Mouse (Mus musculus) neural tube, embryonic 15.5 days (tissue): Measurements from ENCODE around the gene Dip2c. TPM values are rescaled to one million over a fixed set of nuclear protein-coding genes. Genes with fewer than 3 reads are reported as not detected.

Source experiments
- ATAC-seq: fragments of 200-750 bp; cut with Nextera tagmentation; 2 replicates; pipeline ENCODE4 v1.8.0; 2017; ENCODE audit warnings: mild to moderate bottlenecking, moderate TSS enrichment, moderate library complexity; ENCODE audit not compliant: low FRiP score
- H3K27ac ChIP-seq: fragments of 300-500 bp; sonication (generic); replicated peaks from 2 replicates; pipeline ENCODE4 v1.5.1; 2015; ENCODE audit warnings: mild to moderate bottlenecking, inconsistent platforms
- H3K27me3 ChIP-seq: fragments of 300-500 bp; sonication (generic); replicated peaks from 2 replicates; pipeline ENCODE4 v1.6.1; 2015; ENCODE audit warnings: inconsistent platforms
- H3K36me3 ChIP-seq: fragments of 300-500 bp; sonication (generic); 2 replicates; pipeline ENCODE4 v1.6.1; 2015; ENCODE audit warnings: inconsistent platforms
- H3K4me1 ChIP-seq: fragments of 300-500 bp; sonication (generic); 2 replicates; pipeline ENCODE4 v1.6.1; 2015; ENCODE audit warnings: inconsistent platforms
- H3K4me2 ChIP-seq: fragments of 300-500 bp; sonication (generic); 2 replicates; pipeline ENCODE4 v1.6.1; 2015; ENCODE audit warnings: inconsistent platforms, mild to moderate bottlenecking, moderate library complexity
- H3K4me3 ChIP-seq: fragments of 300-500 bp; sonication (generic); replicated peaks from 2 replicates; pipeline ENCODE4 v1.5.1; 2015; ENCODE audit warnings: mild to moderate bottlenecking, inconsistent platforms
- H3K9ac ChIP-seq: fragments of 300-500 bp; sonication (generic); replicated peaks from 2 replicates; pipeline ENCODE4 v1.6.1; 2015; ENCODE audit warnings: mild to moderate bottlenecking, inconsistent platforms
- H3K9me3 ChIP-seq: fragments of 300-500 bp; sonication (generic); replicated peaks from 2 replicates; pipeline ENCODE4 v1.6.1; 2016; ENCODE audit warnings: inconsistent platforms
- WGBS: fragments of 180-500 bp; shearing (Covaris S2); methylation state at CpG from one replicate; pipeline ENCODE4 v1.1.7; 2015; ENCODE audit warnings: mixed read lengths; 5-methylcytosine and 5-hydroxymethylcytosine counted together
- polyA plus RNA-seq: library from polyadenylated mRNA; unstranded; fragments of >200 nt; fragmentation: Nextera tagmentation; extraction: Ambion mirVana; gene quantifications from 2 replicates; pipeline ENCODE4 v1.2.1, GENCODE M21; 2015

Dip2c gene
- polyA plus RNA-seq, 1 experiment from 2014 or later: 12.8 TPM

GRCm38 (mm10) chr13:9636505-9636904 is 360.2 kb downstream of the Dip2c start:
- ATAC-seq: no peak
- no peaks in the 10 kb centered on the region for H3K4me1 ChIP-seq
- H3K27me3 ChIP-seq: no peaks in the 10 kb centered on the region
- no peaks in the 10 kb centered on the region for H3K9me3 ChIP-seq
- 0 out of 2 replicates have a peak, but pooled peaks cover 3% of the 10 kb centered on the region for H3K36me3 ChIP-seq
- WGBS: 58% methylated on average over 4 of the region's 4 CpGs
- no peak overlapping the region for H3K9ac ChIP-seq
- no peak overlapping the region for H3K27ac ChIP-seq
- no peak overlapping the region for H3K4me2 ChIP-seq
- no peak overlapping the region for H3K4me3 ChIP-seq

- Histone ChIP-seq H3K4me2 (no peak overlapping the region), H3K4me1 (no peaks in the 10 kb centered on the region), H3K27ac (no peak overlapping the region), H3K36me3 (0 out of 2 replicates have a peak, but pooled peaks cover 3% of the 10 kb centered on the region), H3K27me3 (no peaks in the 10 kb centered on the region), H3K9me3 (no peaks in the 10 kb centered on the region), H3K4me3 (no peak overlapping the region), H3K9ac (no peak overlapping the region)
- no peak for ATAC-seq
- WGBS: 70% methylated on average over 3 of the region's 3 CpGs
Observed at GRCm38 (mm10) chr13:9637949-9638348, 361.6 kb downstream of the Dip2c start.

- Histone ChIP-seq H3K4me2 (no peak overlapping the region), H3K36me3 (0 out of 2 replicates have a peak, but pooled peaks cover 5% of the 10 kb centered on the region), H3K27ac (no peak overlapping the region), H3K27me3 (no peaks in the 10 kb centered on the region), H3K4me1 (no peaks in the 10 kb centered on the region), H3K9ac (no peak overlapping the region), H3K4me3 (no peak overlapping the region), H3K9me3 (no peaks in the 10 kb centered on the region)
- WGBS: 95% methylated on average over 13 of the region's 13 CpGs
- no peak for ATAC-seq
Observed at GRCm38 (mm10) chr13:9648716-9649115, 372.4 kb downstream of the Dip2c start.

- WGBS: 84% methylated on average over 1 of the region's 1 CpGs
- Histone ChIP-seq H3K27me3 (no peaks in the 10 kb centered on the region), H3K36me3 (0 out of 2 replicates have a peak, but pooled peaks cover 8% of the 10 kb centered on the region), H3K4me2 (no peak overlapping the region), H3K4me1 (no peaks in the 10 kb centered on the region), H3K4me3 (no peak overlapping the region), H3K27ac (no peak overlapping the region), H3K9me3 (no peaks in the 10 kb centered on the region), H3K9ac (no peak overlapping the region)
- ATAC-seq: no peak
Observed at GRCm38 (mm10) chr13:9649894-9650293, 373.6 kb downstream of the Dip2c start.

- Histone ChIP-seq H3K36me3 (peaks cover 5% of the 10 kb centered on the region; the same call in 1 of the 2 replicates), H3K4me2 (no peak overlapping the region), H3K9ac (no peak overlapping the region), H3K27ac (no peak overlapping the region), H3K4me3 (no peak overlapping the region), H3K9me3 (no peaks in the 10 kb centered on the region), H3K27me3 (no peaks in the 10 kb centered on the region), H3K4me1 (no peaks in the 10 kb centered on the region)
- ATAC-seq: no peak
Observed at GRCm38 (mm10) chr13:9650580-9650979, 374.3 kb downstream of the Dip2c start.

- no peak overlapping the region for H3K9ac ChIP-seq
- H3K36me3 ChIP-seq: peaks cover 14% of the 10 kb centered on the region; the same call in 1 of the 2 replicates
- no peak overlapping the region for H3K4me3 ChIP-seq
- WGBS: 86% methylated on average over 3 of the region's 3 CpGs
- no peak overlapping the region for H3K4me2 ChIP-seq
- no peaks in the 10 kb centered on the region for H3K9me3 ChIP-seq
- no peaks in the 10 kb centered on the region for H3K4me1 ChIP-seq
- no peaks in the 10 kb centered on the region for H3K27me3 ChIP-seq
- no peak for ATAC-seq
- no peak overlapping the region for H3K27ac ChIP-seq
Observed at GRCm38 (mm10) chr13:9653018-9653417, 376.7 kb downstream of the Dip2c start.

- H3K4me3 ChIP-seq: no peak overlapping the region
- H3K27me3 ChIP-seq: no peaks in the 10 kb centered on the region
- no peak for ATAC-seq
- no peaks in the 10 kb centered on the region for H3K9me3 ChIP-seq
- H3K36me3 ChIP-seq: peaks cover 39% of the 10 kb centered on the region
- H3K4me2 ChIP-seq: no peak overlapping the region
- WGBS: 93% methylated on average over 6 of the region's 6 CpGs
- H3K27ac ChIP-seq: no peak overlapping the region
- H3K9ac ChIP-seq: no peak overlapping the region
- H3K4me1 ChIP-seq: no peaks in the 10 kb centered on the region
Observed at GRCm38 (mm10) chr13:9656613-9657012, 380.3 kb downstream of the Dip2c start.

- ATAC-seq: no peak
- no peak overlapping the region for H3K9ac ChIP-seq
- H3K4me3 ChIP-seq: no peak overlapping the region
- no peak overlapping the region for H3K4me2 ChIP-seq
- H3K36me3 ChIP-seq: peaks cover 63% of the 10 kb centered on the region
- 71% methylated on average over 1 of the region's 1 CpGs for WGBS
- no peak overlapping the region for H3K27ac ChIP-seq
- no peaks in the 10 kb centered on the region for H3K9me3 ChIP-seq
- H3K4me1 ChIP-seq: no peaks in the 10 kb centered on the region
- no peaks in the 10 kb centered on the region for H3K27me3 ChIP-seq
Observed at GRCm38 (mm10) chr13:9660711-9661110, 384.4 kb downstream of the Dip2c start.

- H3K27me3 ChIP-seq: no peaks in the 10 kb centered on the region
- peaks cover 50% of the 10 kb centered on the region for H3K36me3 ChIP-seq
- no peak overlapping the region for H3K4me2 ChIP-seq
- WGBS: 100% methylated on average over 1 of the region's 1 CpGs
- H3K4me1 ChIP-seq: no peaks in the 10 kb centered on the region
- H3K27ac ChIP-seq: no peak overlapping the region
- H3K4me3 ChIP-seq: no peak overlapping the region
- no peak overlapping the region for H3K9ac ChIP-seq
- ATAC-seq: no peak
- H3K9me3 ChIP-seq: no peaks in the 10 kb centered on the region
Observed at GRCm38 (mm10) chr13:9663593-9663992, 387.3 kb downstream of the Dip2c start.

GRCm38 (mm10) chr13:9667954-9668496 is 391.7 kb downstream of the Dip2c start:
- H3K9ac ChIP-seq: no peak overlapping the region
- H3K27ac ChIP-seq: no peak overlapping the region
- peaks cover 27% of the 10 kb centered on the region for H3K36me3 ChIP-seq
- ATAC-seq: no peak
- H3K4me3 ChIP-seq: no peak overlapping the region
- WGBS: 86% methylated on average over 7 of the region's 7 CpGs
- no peak overlapping the region for H3K4me2 ChIP-seq
- H3K4me1 ChIP-seq: no peaks in the 10 kb centered on the region
- no peaks in the 10 kb centered on the region for H3K27me3 ChIP-seq
- H3K9me3 ChIP-seq: no peaks in the 10 kb centered on the region

- Histone ChIP-seq H3K4me3 (no peak overlapping the region), H3K9me3 (no peaks in the 10 kb centered on the region), H3K36me3 (peaks cover 27% of the 10 kb centered on the region), H3K9ac (no peak overlapping the region), H3K27ac (no peak overlapping the region), H3K4me1 (no peaks in the 10 kb centered on the region), H3K27me3 (no peaks in the 10 kb centered on the region), H3K4me2 (no peak overlapping the region)
- ATAC-seq: no peak
- 90% methylated on average over 5 of the region's 5 CpGs for WGBS
Observed at GRCm38 (mm10) chr13:9669246-9669645, 392.9 kb downstream of the Dip2c start.

- Histone ChIP-seq H3K9ac (no peak overlapping the region), H3K27ac (no peak overlapping the region), H3K9me3 (peaks cover 6% of the 10 kb centered on the region; the same call in 1 of the 2 replicates), H3K36me3 (peaks cover 26% of the 10 kb centered on the region), H3K4me2 (no peak overlapping the region), H3K4me1 (no peaks in the 10 kb centered on the region), H3K4me3 (no peak overlapping the region), H3K27me3 (no peaks in the 10 kb centered on the region)
- WGBS: 100% methylated on average over 1 of the region's 1 CpGs
- no peak for ATAC-seq
Observed at GRCm38 (mm10) chr13:9674126-9674525, 397.8 kb downstream of the Dip2c start.
